In the genomic region with DNA sequence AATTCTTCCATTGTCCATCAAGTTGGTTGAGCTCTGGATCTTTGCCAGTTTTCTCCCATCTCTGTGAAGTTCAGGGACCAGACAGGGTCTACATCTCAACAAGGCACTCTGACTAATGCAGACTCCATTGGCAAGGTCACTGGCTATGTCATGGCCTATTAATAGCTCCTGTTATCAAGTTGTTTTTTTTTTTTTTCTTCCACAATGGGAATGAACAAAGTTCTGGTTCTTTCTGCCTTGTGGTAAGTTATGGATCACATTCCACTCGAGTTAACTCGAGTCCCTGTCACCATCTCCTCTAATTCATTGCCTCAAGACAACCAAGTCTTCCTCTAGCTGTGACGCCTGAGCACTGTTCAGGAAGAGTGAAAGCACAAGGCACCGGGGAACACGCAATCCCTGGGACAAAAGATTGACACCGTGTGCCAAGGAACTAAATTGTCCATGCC, we compare ENCODE assay signal across 8 mouse cellular contexts. TPM values are rescaled to one million over a fixed set of nuclear protein-coding genes. Genes with fewer than 3 reads are reported as not detected.
DNase-seq lines count a peak whose midpoint lies in the region; ATAC-seq and TF ChIP-seq lines count a peak whose summit lies in the region.
"Had no signal": no experiment of that assay in that cellular context is flagged by ENCODE, and none has a peak within 500 bp of the region (broad histone marks: within the 10 kb centered on the region; RNA-seq: fewer than 3 reads in every experiment).

No protein-coding gene starts in this region.

- H3K4me2 ChIP-seq in lung, embryonic 14.5 days: peak overlapping the region; percentile 86
- H3K4me2 ChIP-seq in heart, embryonic 13.5 days: peak overlapping the region; percentile 94

- ATAC-seq in lung, embryonic 14.5 days (ENCODE audit: insufficient read depth): no peak
- no peak for ATAC-seq in heart, embryonic 13.5 days (ENCODE audit: extremely low read depth, insufficient number of reproducible peaks, low FRiP score, low TSS enrichment)

- H3K27me3 ChIP-seq in lung, embryonic 14.5 days (ENCODE audit: insufficient read depth, low read length): peaks cover 6% of the 10 kb centered on the region
- 0 out of 2 replicates have a peak, but pooled peaks cover 4% of the 10 kb centered on the region for H3K27me3 ChIP-seq in heart, embryonic 13.5 days (replicated peaks)

- no peak overlapping the region for H3K9ac ChIP-seq in lung, embryonic 14.5 days
- H3K9ac ChIP-seq in heart, embryonic 13.5 days: peak overlapping the region; percentile 70; the same call in 1 of the 2 replicates
- H3K9ac ChIP-seq: limb, embryonic 15.5 days had no signal

- 0 out of 2 replicates have a peak, but pooled peaks cover 2% of the 10 kb centered on the region for H3K36me3 ChIP-seq in lung, embryonic 14.5 days (ENCODE audit: insufficient read depth)
- peaks cover 5% of the 10 kb centered on the region for H3K36me3 ChIP-seq in heart, embryonic 13.5 days
- H3K36me3 ChIP-seq: limb, embryonic 15.5 days had no signal

- DNase-seq in lung, embryonic 14.5 days: peak; percentile 68
- DNase-seq in lung, postnatal 25 days (ENCODE audit: low spot score): no peak
- DNase-seq in adrenal gland, postnatal 10 days: peak; percentile 59
- DNase-seq in lung, postnatal 10 days: peak; percentile 50
- DNase-seq in embryo, embryonic 10 days (ENCODE audit: low spot score): no peak
- no peak for DNase-seq in left cerebral cortex, adult 9 months (ENCODE audit: low spot score in 2 of 2)

- H3K27ac ChIP-seq in lung, embryonic 14.5 days (ENCODE audit: low read depth): peak overlapping the region; percentile 89
- peak overlapping the region; percentile 94 for H3K27ac ChIP-seq in heart, embryonic 13.5 days (replicated peaks)

- 53% methylated on average over 6 of the region's 6 CpGs for WGBS in lung, embryonic 14.5 days
- WGBS in heart, embryonic 13.5 days: 18% methylated on average over 6 of the region's 6 CpGs

- no peaks in the 10 kb centered on the region for H3K9me3 ChIP-seq in lung, embryonic 14.5 days (ENCODE audit: low read depth, low read length)
- H3K9me3 ChIP-seq in heart, embryonic 13.5 days: no peaks in the 10 kb centered on the region
- H3K9me3 ChIP-seq: limb, embryonic 15.5 days had no signal

- no peak for TF ChIP-seq CTCF in lung, embryonic 14.5 days (IDR thresholded peaks at IDR 0.05; ENCODE audit: low read depth)

- H3K4me3 ChIP-seq in lung, embryonic 14.5 days (ENCODE audit: low read depth, low read length): no peak overlapping the region
- 0 out of 2 replicates have a peak overlapping the region, but pooled peaks have one; percentile 73 for H3K4me3 ChIP-seq in heart, embryonic 13.5 days

- H3K4me1 ChIP-seq in lung, embryonic 14.5 days (ENCODE audit: insufficient read depth): peaks cover 9% of the 10 kb centered on the region
- peaks cover 72% of the 10 kb centered on the region for H3K4me1 ChIP-seq in heart, embryonic 13.5 days

RNA-seq across cellular contexts. Expression of a gene that starts 1.7 kb away (rescaled TPM):
- polyA plus RNA-seq in lung, embryonic 14.5 days (2014; fragmentation: Nextera tagmentation; extraction: Ambion mirVana): 6.6 and 6.9 TPM in 2 replicates
- total RNA-seq in adrenal gland, postnatal 10 days (2021): 100 to 1,000 TPM; 135 to 143 TPM
- 63.4 and 76.8 TPM in 2 replicates for polyA plus RNA-seq in heart, embryonic 13.5 days (2015; fragmentation: Nextera tagmentation; extraction: Ambion mirVana)

RNA-seq across cellular contexts. Expression of a gene that starts 9.2 kb away (rescaled TPM):
- not detected in 2 replicates for polyA plus RNA-seq in lung, embryonic 14.5 days (2014; fragmentation: Nextera tagmentation; extraction: Ambion mirVana)
- total RNA-seq in adrenal gland, postnatal 10 days (2021): not detected
- not detected in 2 replicates for polyA plus RNA-seq in heart, embryonic 13.5 days (2015; fragmentation: Nextera tagmentation; extraction: Ambion mirVana)
- polyA plus RNA-seq: limb, embryonic 15.5 days had no signal

RNA-seq across cellular contexts. Expression of a gene that starts 36.6 kb away (rescaled TPM):
- 1.2 and 1.4 TPM in 2 replicates for polyA plus RNA-seq in lung, embryonic 14.5 days (2014; fragmentation: Nextera tagmentation; extraction: Ambion mirVana)
- 10 to 100 TPM; 15.7 to 19.1 TPM for total RNA-seq in adrenal gland, postnatal 10 days (2021)
- polyA plus RNA-seq in heart, embryonic 13.5 days (2015; fragmentation: Nextera tagmentation; extraction: Ambion mirVana): 0.28 and 0.55 TPM in 2 replicates

RNA-seq across cellular contexts. Expression of a gene that starts 37.3 kb away (rescaled TPM):
- polyA plus RNA-seq in lung, embryonic 14.5 days (2014; fragmentation: Nextera tagmentation; extraction: Ambion mirVana): not detected in 2 replicates
- total RNA-seq in adrenal gland, postnatal 10 days (2021): 10 to 100 TPM; 12.7 to 15.4 TPM
- polyA plus RNA-seq in heart, embryonic 13.5 days (2015; fragmentation: Nextera tagmentation; extraction: Ambion mirVana): not detected in 2 replicates
- polyA plus RNA-seq: limb, embryonic 15.5 days had no signal

RNA-seq across cellular contexts. Expression of a gene that starts 38.0 kb away (rescaled TPM):
- polyA plus RNA-seq in lung, embryonic 14.5 days (2014; fragmentation: Nextera tagmentation; extraction: Ambion mirVana): 0.57 TPM in 1 of 2 replicates, not detected in the other
- total RNA-seq in adrenal gland, postnatal 10 days (2021): under 1 TPM in 1 of 2 experiments, not detected in 1; 0.48 TPM
- polyA plus RNA-seq in heart, embryonic 13.5 days (2015; fragmentation: Nextera tagmentation; extraction: Ambion mirVana): 0.15 and 0.34 TPM in 2 replicates

Comparison
In these comparisons a context has a peak if more than half of its experiments do, and no peak if none do; other contexts are left out.
1. DNase-seq: peak in lung, embryonic 14.5 days (single experiment), adrenal gland, postnatal 10 days (single experiment) and lung, postnatal 10 days (single experiment); none in lung, postnatal 25 days (single experiment), embryo, embryonic 10 days (single experiment) and left cerebral cortex, adult 9 months (0 of 2).